Mouse (Mus musculus) cerebellum, adult 2 months (tissue): ENCODE results near the gene Camta2.

Experiments used
- CTCF ChIP-seq: fragments of 200-500 bp; IDR thresholded peaks from 2 replicates; pipeline ENCODE4 v1.5.1; 2011; ENCODE audit warnings: low read depth, mild to moderate bottlenecking, control low read depth, low read length, moderate library complexity, borderline replicate concordance; ENCODE audit not compliant: insufficient read depth
- POLR2A ChIP-seq: fragments of 200-500 bp; IDR thresholded peaks from 2 replicates; pipeline ENCODE4 v1.6.1; 2011; ENCODE audit warnings: low read length, control low read depth, borderline replicate concordance; ENCODE audit not compliant: insufficient read depth

GRCm38 (mm10) chr11:70645461-70646258, 42.2 kb downstream of the Camta2 start:
- TF ChIP-seq CTCF, result no peak
- no peak for TF ChIP-seq POLR2A
